Mouse (Mus musculus): ENCODE data around the gene Tnrc6a. TPM values are rescaled to one million over a fixed set of nuclear protein-coding genes. Genes with fewer than 3 reads are reported as not detected.
A peak's percentile ranks its signal among the peaks of the same experiment; 100 is the strongest.

Gene Tnrc6a
- total and polyA plus RNA-seq, 3 experiments, result 16.3 to 62.0 (median 20.1) TPM

DNA sequence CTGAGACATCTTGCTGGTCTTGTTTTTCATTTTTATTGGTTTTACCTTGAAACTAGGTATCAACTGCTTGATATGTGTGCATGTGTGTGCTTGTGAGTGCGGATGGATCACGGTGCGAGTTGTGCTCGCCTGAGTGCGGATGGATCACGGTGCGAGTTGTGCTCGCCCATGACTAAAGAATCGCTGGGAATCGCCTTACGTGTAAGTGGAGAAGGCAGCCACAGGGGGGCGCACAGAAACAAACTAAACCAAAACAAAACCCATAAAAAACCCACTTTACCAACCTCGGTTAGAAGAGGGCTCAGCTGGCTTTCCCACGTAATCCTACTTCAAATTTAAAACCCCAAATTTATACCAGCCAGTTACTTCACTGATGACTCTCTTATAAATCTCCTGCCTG is 81.6 kb downstream of the Tnrc6a start:
- DNase-seq (ENCODE audit: extremely low read depth), result peak; percentile 63

DNA sequence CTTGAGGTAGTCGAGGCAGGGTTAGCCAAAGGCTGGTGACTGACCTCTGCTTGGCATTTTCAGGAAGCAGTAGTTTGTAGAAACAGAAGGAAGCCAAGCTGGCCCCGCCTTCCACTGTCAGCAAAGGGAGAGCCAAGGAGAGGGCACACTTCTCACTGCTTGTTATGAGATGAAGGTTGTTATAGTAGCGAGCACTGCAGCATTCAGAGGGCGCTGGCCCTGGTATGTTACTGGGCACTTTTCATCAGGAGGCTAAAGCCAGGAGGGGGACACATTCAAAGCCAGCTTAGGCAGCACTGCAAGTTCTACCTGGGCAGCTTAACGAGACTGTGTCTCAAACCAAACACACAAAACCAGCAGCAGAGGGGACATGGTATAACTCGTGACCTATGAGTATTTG is 83.9 kb downstream of the Tnrc6a start:
- in situ Hi-C loops (cut with MboI; ENCODE audit: low pct_ligation_motif_present, low pct_unique_long_range_greater_than_20kb, low sequenced_read_pairs) (loop anchor here (5.0 kb wide), 1 partner anchor 260 kb away; no protein-coding TSS in a partner anchor), dilution Hi-C loops (cut with MboI; ENCODE audit: extremely low pct_ligation_motif_present, extremely low pct_unique_long_range_greater_than_20kb, low sequenced_read_pairs) (no loop called here)
- H3K27ac ChIP-seq (ENCODE audit: insufficient read depth, low read depth), result no peak overlapping the region
- peaks cover 5% of the 10 kb centered on the region for H3K27me3 ChIP-seq (replicated peaks)
- TF ChIP-seq RCOR1 (conservative IDR thresholded peaks at IDR 0.05; ENCODE audit: low read depth, low read length), result no peak
- no peak overlapping the region for H3K4me3 ChIP-seq (replicated peaks in 1 of 3; ENCODE audit: low read depth in 2 of 3, low read length in 2 of 3, poor library complexity in 1 of 3)
- H3K9me3 ChIP-seq (replicated peaks; ENCODE audit: low read length), result no peaks in the 10 kb centered on the region
- no peak for DNase-seq (ENCODE audit: extremely low read depth)
- no peaks in the 10 kb centered on the region for H3K36me3 ChIP-seq (replicated peaks in 1 of 2; ENCODE audit: control insufficient read depth in 1 of 2, insufficient read depth in 1 of 2, low read length in 1 of 2)
- H3K4me2 ChIP-seq (ENCODE audit: insufficient read depth, low read depth, poor library complexity, severe bottlenecking), result no peak overlapping the region
- no peak overlapping the region for H3K9ac ChIP-seq (ENCODE audit: insufficient read depth, low read depth)
- no peaks in the 10 kb centered on the region; a peak in 2 of 4 replicates for H3K4me1 ChIP-seq (ENCODE audit: control insufficient read depth in 1 of 2, insufficient read depth in 2 of 2)
- H3K79me2 ChIP-seq (replicated peaks; ENCODE audit: control insufficient read depth, extremely low read depth, insufficient read depth, poor library complexity, severe bottlenecking), result no peaks in the 10 kb centered on the region

More for the DNA sequence above, 81.6 kb downstream of the Tnrc6a start:
- no peaks in the 10 kb centered on the region for H3K9me3 ChIP-seq (replicated peaks; ENCODE audit: low read length)
- in situ Hi-C loops (cut with MboI; ENCODE audit: low pct_ligation_motif_present, low pct_unique_long_range_greater_than_20kb, low sequenced_read_pairs), result loop anchor here (5.0 kb wide), 1 partner anchor 262 kb away; no protein-coding TSS in a partner anchor
- no peak overlapping the region for H3K4me2 ChIP-seq (ENCODE audit: insufficient read depth, low read depth, poor library complexity, severe bottlenecking)
- no peaks in the 10 kb centered on the region for H3K79me2 ChIP-seq (replicated peaks; ENCODE audit: control insufficient read depth, extremely low read depth, insufficient read depth, poor library complexity, severe bottlenecking)
- dilution Hi-C loops (cut with MboI; ENCODE audit: extremely low pct_ligation_motif_present, extremely low pct_unique_long_range_greater_than_20kb, low sequenced_read_pairs), result no loop called here
- no peak for TF ChIP-seq HCFC1 (IDR thresholded peaks at IDR 0.05; ENCODE audit: low read depth, low read length)
- TF ChIP-seq SIN3A (IDR thresholded peaks at IDR 0.05; ENCODE audit: low read length), result no peak
- peak; percentile 87 for TF ChIP-seq SMC3 (IDR thresholded peaks at IDR 0.05; ENCODE audit: low read depth, low read length)
- TF ChIP-seq RAD21 (IDR thresholded peaks at IDR 0.05; ENCODE audit: low read depth, low read length), result peak; percentile 82
- peak; percentile 41; the same call in 1 of the 2 replicates for TF ChIP-seq ZNF384 (IDR thresholded peaks at IDR 0.05; ENCODE audit: low read depth, low read length)
- no peak for TF ChIP-seq ELF1 (IDR thresholded peaks at IDR 0.05; ENCODE audit: low read depth, low read length)
- no peak for TF ChIP-seq MAZ (IDR thresholded peaks at IDR 0.05; ENCODE audit: low read depth, low read length)
- TF ChIP-seq USF2 (conservative IDR thresholded peaks at IDR 0.05; ENCODE audit: low read depth, low read length), result no peak
- TF ChIP-seq NELFE (IDR thresholded peaks at IDR 0.05; ENCODE audit: low read depth, low read length), result no peak
- peak; percentile 20 to 78; a peak in 2 of 4 replicates for TF ChIP-seq CTCF (conservative IDR thresholded peaks at IDR 0.05 in 1 of 2, IDR thresholded peaks at IDR 0.05 in 1 of 2; ENCODE audit: low read depth in 2 of 2, low read length in 2 of 2)
- peak; percentile 57 for TF ChIP-seq ZC3H11A (IDR thresholded peaks at IDR 0.05; ENCODE audit: low read depth, low read length)
- H3K9ac ChIP-seq (ENCODE audit: insufficient read depth, low read depth), result no peak overlapping the region
- no peak overlapping the region for H3K4me3 ChIP-seq (replicated peaks in 1 of 3; ENCODE audit: low read depth in 2 of 3, low read length in 2 of 3, poor library complexity in 1 of 3)
- H3K36me3 ChIP-seq (replicated peaks in 1 of 2; ENCODE audit: control insufficient read depth in 1 of 2, insufficient read depth in 1 of 2, low read length in 1 of 2), result no peaks in the 10 kb centered on the region
- peaks cover 1% of the 10 kb centered on the region for H3K27me3 ChIP-seq (replicated peaks)
- H3K27ac ChIP-seq (ENCODE audit: insufficient read depth, low read depth), result no peak overlapping the region
- no peaks in the 10 kb centered on the region; a peak in 2 of 4 replicates for H3K4me1 ChIP-seq (ENCODE audit: control insufficient read depth in 1 of 2, insufficient read depth in 2 of 2)

GRCm38 (mm10) chr7:123209864-123210263 is 86.2 kb downstream of the Tnrc6a start:
- Histone ChIP-seq H3K4me3 (replicated peaks in 1 of 3; ENCODE audit: low read depth in 2 of 3, low read length in 2 of 3, poor library complexity in 1 of 3) (no peak overlapping the region), H3K27ac (ENCODE audit: insufficient read depth, low read depth) (no peak overlapping the region), H3K9me3 (replicated peaks; ENCODE audit: low read length) (no peaks in the 10 kb centered on the region), H3K4me2 (ENCODE audit: insufficient read depth, low read depth, poor library complexity, severe bottlenecking) (no peak overlapping the region), H3K79me2 (replicated peaks; ENCODE audit: control insufficient read depth, extremely low read depth, insufficient read depth, poor library complexity, severe bottlenecking) (no peaks in the 10 kb centered on the region), H3K36me3 (replicated peaks in 1 of 2; ENCODE audit: control insufficient read depth in 1 of 2, insufficient read depth in 1 of 2, low read length in 1 of 2) (no peaks in the 10 kb centered on the region), H3K9ac (ENCODE audit: insufficient read depth, low read depth) (no peak overlapping the region), H3K4me1 (ENCODE audit: control insufficient read depth in 1 of 2, insufficient read depth in 2 of 2) (no peaks in the 10 kb centered on the region; a peak in 2 of 4 replicates), H3K27me3 (replicated peaks) (peaks cover 15% of the 10 kb centered on the region)
- in situ Hi-C loops (cut with MboI; ENCODE audit: low pct_ligation_motif_present, low pct_unique_long_range_greater_than_20kb, low sequenced_read_pairs), result loop anchor here (5.0 kb wide), 1 partner anchor 257 kb away; no protein-coding TSS in a partner anchor
- dilution Hi-C loops (cut with MboI; ENCODE audit: extremely low pct_ligation_motif_present, extremely low pct_unique_long_range_greater_than_20kb, low sequenced_read_pairs), result no loop called here
- no peak for DNase-seq (ENCODE audit: extremely low read depth)
- TF ChIP-seq POLR2AphosphoS2 (IDR thresholded peaks at IDR 0.05; ENCODE audit: low read depth, low read length), result no peak
- TF ChIP-seq KAT2A (IDR thresholded peaks at IDR 0.05; ENCODE audit: insufficient replicate concordance, low read length), result no peak
- TF ChIP-seq ZC3H11A (IDR thresholded peaks at IDR 0.05; ENCODE audit: low read depth, low read length), result no peak
- no peak for TF ChIP-seq ZMIZ1 (IDR thresholded peaks at IDR 0.05; ENCODE audit: low read depth, low read length)
- TF ChIP-seq SIN3A (IDR thresholded peaks at IDR 0.05; ENCODE audit: low read length), result no peak
- no peak for TF ChIP-seq JUND (conservative IDR thresholded peaks at IDR 0.05; ENCODE audit: low read depth, low read length)
- no peak for TF ChIP-seq NRF1 (IDR thresholded peaks at IDR 0.05; ENCODE audit: low read depth, low read length)
- TF ChIP-seq MAX (IDR thresholded peaks at IDR 0.05; ENCODE audit: low read length), result no peak
- no peak for TF ChIP-seq NELFE (IDR thresholded peaks at IDR 0.05; ENCODE audit: low read depth, low read length)
- no peak for TF ChIP-seq E2F4 (IDR thresholded peaks at IDR 0.05; ENCODE audit: insufficient replicate concordance, low read depth, low read length)
- TF ChIP-seq CTCF (conservative IDR thresholded peaks at IDR 0.05 in 1 of 2, IDR thresholded peaks at IDR 0.05 in 1 of 2; ENCODE audit: low read depth in 2 of 2, low read length in 2 of 2), result no peak
- TF ChIP-seq POLR2A (IDR thresholded peaks at IDR 0.05; ENCODE audit: low read depth, low read length), result no peak
- TF ChIP-seq HCFC1 (IDR thresholded peaks at IDR 0.05; ENCODE audit: low read depth, low read length), result no peak
- TF ChIP-seq MAZ (IDR thresholded peaks at IDR 0.05; ENCODE audit: low read depth, low read length), result no peak
- no peak for TF ChIP-seq ZKSCAN1 (IDR thresholded peaks at IDR 0.05; ENCODE audit: borderline replicate concordance, low read depth, low read length)
- no peak for TF ChIP-seq CHD1 (IDR thresholded peaks at IDR 0.05; ENCODE audit: low read depth, low read length)
- TF ChIP-seq UBTF (IDR thresholded peaks at IDR 0.05; ENCODE audit: low read depth, low read length), result no peak
- TF ChIP-seq USF1 (IDR thresholded peaks at IDR 0.05; ENCODE audit: low read depth, low read length), result no peak
- TF ChIP-seq CHD2 (IDR thresholded peaks at IDR 0.05; ENCODE audit: low read length), result no peak
